Mouse (Mus musculus) kidney, embryonic 14.5 days (tissue): ENCODE data around the gene Olfr347. TPM values are rescaled to one million over a fixed set of nuclear protein-coding genes. Genes with fewer than 3 reads are reported as not detected.

Experiments
- ATAC-seq: fragments of 200-750 bp; cut with Nextera tagmentation; 2 replicates; pipeline ENCODE4 v1.8.0; 2017; ENCODE audit warnings: moderate number of reproducible peaks, mild to moderate bottlenecking, moderate TSS enrichment, moderate library complexity; ENCODE audit not compliant: low FRiP score, low TSS enrichment
- H3K27ac ChIP-seq: fragments of 300-500 bp; sonication (generic); 2 replicates; pipeline ENCODE4 v1.5.1; 2014; ENCODE audit warnings: low read depth, mild to moderate bottlenecking, low read length, moderate library complexity, mixed read lengths
- H3K27me3 ChIP-seq: fragments of 300-500 bp; sonication (generic); 2 replicates; pipeline ENCODE4 v1.6.1; 2014; ENCODE audit warnings: mild to moderate bottlenecking, low read length; ENCODE audit not compliant: control insufficient read depth, insufficient read depth
- H3K36me3 ChIP-seq: fragments of 300-500 bp; sonication (generic); 2 replicates; pipeline ENCODE4 v1.6.1; 2014; ENCODE audit warnings: low read length, mixed read lengths; ENCODE audit not compliant: control insufficient read depth, insufficient read depth
- H3K4me1 ChIP-seq: fragments of 300-500 bp; sonication (generic); 2 replicates; pipeline ENCODE4 v1.6.1; 2014; ENCODE audit warnings: low read length, mixed read lengths; ENCODE audit not compliant: control insufficient read depth, insufficient read depth
- H3K4me2 ChIP-seq: fragments of 300-500 bp; sonication (generic); replicated peaks from 2 replicates; pipeline ENCODE4 v1.6.1; 2014; ENCODE audit warnings: low read depth, mild to moderate bottlenecking, low read length
- H3K4me3 ChIP-seq: fragments of 300-500 bp; sonication (generic); 2 replicates; pipeline ENCODE4 v1.5.1; 2014; ENCODE audit warnings: mild to moderate bottlenecking, low read length
- H3K9ac ChIP-seq: fragments of 300-500 bp; sonication (generic); 2 replicates; pipeline ENCODE4 v1.6.1; 2014; ENCODE audit warnings: low read depth, mild to moderate bottlenecking, low read length, moderate library complexity
- H3K9me3 ChIP-seq: fragments of 300-500 bp; sonication (generic); 2 replicates; pipeline ENCODE4 v1.6.1; 2016; ENCODE audit warnings: low read length; ENCODE audit not compliant: control insufficient read depth
- WGBS: fragments of 180-500 bp; shearing (Covaris S2); extraction: QIAGEN DNeasy Blood & Tissue Kit; methylation state at CpG from one replicate; pipeline ENCODE4 v1.1.7; 2014; 5-methylcytosine and 5-hydroxymethylcytosine counted together
- polyA plus RNA-seq: library from polyadenylated mRNA; unstranded; fragments of >200 nt; fragmentation: Nextera tagmentation; extraction: Ambion mirVana; gene quantifications from 2 replicates; pipeline ENCODE4 v1.2.1, GENCODE M21; 2014

The Olfr347 gene
- not detected in 2 replicates for polyA plus RNA-seq

DNA sequence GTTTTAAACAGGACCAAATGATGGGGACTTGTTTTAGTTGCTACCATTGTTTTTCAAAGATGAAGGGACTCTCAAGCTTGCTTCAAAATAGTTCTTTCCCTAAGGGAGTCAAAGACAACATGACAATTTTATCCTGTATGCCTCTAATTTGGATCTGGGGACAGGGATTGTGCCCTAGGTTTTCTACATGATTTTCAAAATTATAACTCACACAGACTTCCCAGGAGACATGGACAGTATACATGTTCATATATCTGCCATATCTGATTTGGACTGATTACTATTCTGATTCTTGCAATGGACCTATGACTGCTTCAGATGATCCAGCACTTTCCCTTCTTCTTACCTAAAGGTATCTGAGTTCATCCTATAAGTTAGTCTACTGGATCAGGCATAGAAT is at the start of gene Olfr347:
Olfr347 (plus strand) TSS at position 301 of the 400 bp plus-strand sequence.
- H3K27ac ChIP-seq = no peak within 1 kb of the TSS
- H3K27me3 ChIP-seq = no peaks in the 10 kb centered on the region
- 0 out of 2 replicates have a peak, but pooled peaks cover 3% of the 10 kb centered on the region for H3K9me3 ChIP-seq
- no peak within 1 kb of the TSS for H3K4me2 ChIP-seq
- H3K36me3 ChIP-seq = no peaks in the 10 kb centered on the region
- H3K4me3 ChIP-seq = no peak within 1 kb of the TSS
- no peak within 1 kb of the TSS for H3K9ac ChIP-seq
- H3K4me1 ChIP-seq = no peaks in the 10 kb centered on the region
- ATAC-seq = no peak

GRCm38 (mm10) chr2:36685488-36685887 is 46.2 kb upstream of the Olfr347 start, which contains the start of gene Olfr346:
Gene Olfr346 (plus strand): TSS chr2:36685788.
- Histone ChIP-seq H3K4me1 (no peaks in the 10 kb centered on the region), H3K4me2 (no peak within 1 kb of the TSS), H3K27ac (no peak within 1 kb of the TSS), H3K4me3 (no peak within 1 kb of the TSS), H3K9me3 (no peaks in the 10 kb centered on the region), H3K36me3 (no peaks in the 10 kb centered on the region), H3K9ac (no peak within 1 kb of the TSS), H3K27me3 (no peaks in the 10 kb centered on the region)
- 96% methylated on average over 1 of the region's 1 CpGs for WGBS
- ATAC-seq = no peak

GRCm38 (mm10) chr2:36736226-36736625 is 4.5 kb downstream of the Olfr347 start:
- WGBS = 65% methylated on average over 3 of the region's 3 CpGs
- ATAC-seq = no peak
- no peak overlapping the region for H3K4me2 ChIP-seq
- no peak overlapping the region for H3K27ac ChIP-seq
- H3K27me3 ChIP-seq = no peaks in the 10 kb centered on the region
- H3K4me3 ChIP-seq = no peak overlapping the region
- no peaks in the 10 kb centered on the region for H3K4me1 ChIP-seq
- H3K9ac ChIP-seq = no peak overlapping the region
- no peaks in the 10 kb centered on the region for H3K9me3 ChIP-seq
- no peaks in the 10 kb centered on the region for H3K36me3 ChIP-seq

DNA sequence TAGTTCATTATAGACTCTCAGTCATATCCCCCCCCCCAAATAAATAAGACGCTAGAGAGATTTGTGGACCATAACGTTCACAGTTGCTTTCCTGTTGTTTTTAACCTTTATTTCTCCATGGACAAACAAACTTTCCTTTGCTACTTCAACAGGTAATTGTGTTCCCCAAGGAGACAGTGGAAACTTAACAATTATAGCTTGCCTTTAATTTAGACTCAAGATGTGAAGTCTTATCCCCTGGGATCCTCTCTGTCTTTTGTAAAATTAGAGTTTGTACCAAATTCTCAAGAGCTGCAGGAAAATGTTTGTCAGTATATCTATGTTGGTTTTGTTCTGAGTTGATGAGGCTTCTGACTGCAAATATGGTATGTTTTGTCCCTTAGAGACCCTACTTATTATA is 52.3 kb downstream of the Olfr347 start, which contains the start of gene Olfr348:
Olfr348 (plus strand) TSS at position 301 of the 400 bp plus-strand sequence.
- no peaks in the 10 kb centered on the region for H3K9me3 ChIP-seq
- H3K27ac ChIP-seq = no peak within 1 kb of the TSS
- H3K4me1 ChIP-seq = no peaks in the 10 kb centered on the region
- no peak within 1 kb of the TSS for H3K9ac ChIP-seq
- no peak for ATAC-seq
- H3K4me2 ChIP-seq = no peak within 1 kb of the TSS
- no peaks in the 10 kb centered on the region for H3K27me3 ChIP-seq
- H3K4me3 ChIP-seq = no peak within 1 kb of the TSS
- no peaks in the 10 kb centered on the region for H3K36me3 ChIP-seq
- WGBS = 80% methylated on average over 2 of the region's 2 CpGs

Other genes starting within 250 kb of the Olfr347 start
- not detected in 2 replicates for gene Olfr341, start 249.4 kb upstream of the Olfr347 start, polyA plus RNA-seq
- not detected in 2 replicates for gene Olfr342, start 206.9 kb upstream of the Olfr347 start, polyA plus RNA-seq
- not detected in 2 replicates for gene Olfr344, start 165.2 kb upstream of the Olfr347 start, polyA plus RNA-seq
- gene Olfr345, start 91.9 kb upstream of the Olfr347 start, polyA plus RNA-seq = not detected in 2 replicates
- gene Olfr346, start 46.1 kb upstream of the Olfr347 start, polyA plus RNA-seq = not detected in 2 replicates
- not detected in 2 replicates for gene Olfr348, start 52.4 kb downstream of the Olfr347 start, polyA plus RNA-seq
- gene Olfr50, start 58.6 kb downstream of the Olfr347 start, polyA plus RNA-seq = not detected in 2 replicates
- not detected in 2 replicates for gene Olfr3, start 85.1 kb downstream of the Olfr347 start, polyA plus RNA-seq
- not detected in 2 replicates for gene Olfr350, start 114.4 kb downstream of the Olfr347 start, polyA plus RNA-seq
- not detected in 2 replicates for gene Olfr351, start 130.8 kb downstream of the Olfr347 start, polyA plus RNA-seq
- not detected in 2 replicates for gene Olfr352, start 136.6 kb downstream of the Olfr347 start, polyA plus RNA-seq
- not detected in 2 replicates for gene Olfr353, start 161.0 kb downstream of the Olfr347 start, polyA plus RNA-seq
- not detected in 2 replicates for gene Olfr354, start 173.8 kb downstream of the Olfr347 start, polyA plus RNA-seq
- gene Olfr355, start 197.0 kb downstream of the Olfr347 start, polyA plus RNA-seq = not detected in 2 replicates
- gene Olfr356, start 205.2 kb downstream of the Olfr347 start, polyA plus RNA-seq = not detected in 2 replicates